Mouse (Mus musculus) midbrain, embryonic 12.5 days (tissue): ENCODE results near the gene Ubap2l. TPM values are rescaled to one million over a fixed set of nuclear protein-coding genes. Genes with fewer than 3 reads are reported as not detected.

ENCODE experiments used
- microRNA counts: library from miRNA; unstranded; fragments of <30 nt; microRNA quantifications from one replicate; lab custom pipeline; 2017
- microRNA-seq: library from miRNA; unstranded; fragments of <30 nt; microRNA quantifications from one replicate; pipeline ENCODE4, GENCODE M21; 2017
- polyA plus RNA-seq: library from polyadenylated mRNA; unstranded; fragments of >200 nt; fragmentation: Nextera tagmentation; extraction: Ambion mirVana; gene quantifications from 2 replicates; pipeline ENCODE4 v1.2.1, GENCODE M21; 2016

The Ubap2l gene
- polyA plus RNA-seq, 1 experiment from 2014 or later = 207 TPM

MicroRNAs encoded within 50 kb of the gene (microRNA counts, 519-probe panel; counts per million panel counts)
- microRNA mmu-miR-190b (lab: Ali Mortazavi, UCI) = not detected

Small RNA genes lying within 50 kb of the gene (microRNA-seq; reads per million reads assigned to microRNA genes)
- 30.9 reads per million, percentile 39 among the genes with 10 or more reads in this experiment for gene Mir190b
- 1.4 reads per million for gene Mir7669

Other genes with a start within 250 kb of the Ubap2l start
- 2.5 and 2.6 TPM in 2 replicates for gene She, start 221.3 kb downstream of the Ubap2l start, polyA plus RNA-seq
- gene Il6ra, start 139.4 kb downstream of the Ubap2l start, polyA plus RNA-seq = 0.50 and 0.83 TPM in 2 replicates
- 16.5 and 17.3 TPM in 2 replicates for gene Atp8b2, start 89.1 kb downstream of the Ubap2l start, polyA plus RNA-seq
- gene Hax1, start 53.8 kb downstream of the Ubap2l start, polyA plus RNA-seq = 149 and 150 TPM in 2 replicates
- 185 and 204 TPM in 2 replicates for gene 4933434E20Rik, start 992 bp downstream of the Ubap2l start, polyA plus RNA-seq
- 454 and 459 TPM in 2 replicates for gene Tpm3, start 20.0 kb upstream of the Ubap2l start, polyA plus RNA-seq
- 0.54 and 0.57 TPM in 2 replicates for gene Nup210l, start 51.5 kb upstream of the Ubap2l start, polyA plus RNA-seq
- gene Rps27, start 161.0 kb upstream of the Ubap2l start, polyA plus RNA-seq = 962 and 971 TPM in 2 replicates
- gene Rab13, start 161.1 kb upstream of the Ubap2l start, polyA plus RNA-seq = 21.3 and 24.2 TPM in 2 replicates
- gene Jtb, start 179.0 kb upstream of the Ubap2l start, polyA plus RNA-seq = 96.1 and 97.8 TPM in 2 replicates
- gene Creb3l4, start 190.9 kb upstream of the Ubap2l start, polyA plus RNA-seq = 3.8 and 3.9 TPM in 2 replicates
- 50.5 and 55.1 TPM in 2 replicates for gene Slc39a1, start 195.5 kb upstream of the Ubap2l start, polyA plus RNA-seq
- gene Crtc2, start 201.5 kb upstream of the Ubap2l start, polyA plus RNA-seq = 21.5 and 21.7 TPM in 2 replicates
- gene Dennd4b, start 212.6 kb upstream of the Ubap2l start, polyA plus RNA-seq = 6.6 and 6.9 TPM in 2 replicates
- gene Gatad2b, start 240.6 kb upstream of the Ubap2l start, polyA plus RNA-seq = 15.5 and 15.9 TPM in 2 replicates